Mouse (Mus musculus): ENCODE measurements around the gene Celf2. TPM values are rescaled to one million over a fixed set of nuclear protein-coding genes. Genes with fewer than 3 reads are reported as not detected.

The Celf2 gene
- polyA plus RNA-seq, 1 experiment from 2014 or later = 52.6 TPM

DNA sequence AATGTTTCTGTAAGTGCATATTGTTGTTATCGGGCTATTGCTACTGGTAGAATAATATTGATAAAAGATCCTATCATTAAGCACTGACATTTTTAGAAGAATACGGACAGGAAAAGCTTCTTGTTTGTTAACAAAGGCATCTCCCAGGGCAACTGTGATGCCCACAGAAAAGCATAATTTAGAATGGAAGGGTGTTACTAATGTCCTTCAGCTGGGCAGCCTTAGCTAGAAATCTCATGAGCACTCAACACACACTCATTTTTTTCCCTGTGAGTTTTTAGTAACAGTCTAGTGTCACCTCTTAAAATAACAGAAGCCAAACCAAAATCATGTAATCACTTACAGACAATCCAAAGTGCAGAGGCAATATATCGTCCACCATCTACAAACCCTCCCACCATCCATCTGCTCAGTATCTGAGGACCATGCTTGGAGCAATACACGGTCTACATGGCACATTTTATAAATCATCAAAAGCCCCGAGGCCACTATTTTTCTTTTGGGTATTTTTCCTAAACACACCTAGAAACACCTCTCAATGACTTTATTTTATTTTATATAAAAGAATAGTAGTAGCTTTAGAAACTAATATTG lies 713.3 kb downstream of the Celf2 start:
- WGBS = 67% methylated on average over 5 of the region's 5 CpGs
- no peak overlapping the region for H3K4me3 ChIP-seq (replicated peaks; ENCODE audit: low read length)

DNA sequence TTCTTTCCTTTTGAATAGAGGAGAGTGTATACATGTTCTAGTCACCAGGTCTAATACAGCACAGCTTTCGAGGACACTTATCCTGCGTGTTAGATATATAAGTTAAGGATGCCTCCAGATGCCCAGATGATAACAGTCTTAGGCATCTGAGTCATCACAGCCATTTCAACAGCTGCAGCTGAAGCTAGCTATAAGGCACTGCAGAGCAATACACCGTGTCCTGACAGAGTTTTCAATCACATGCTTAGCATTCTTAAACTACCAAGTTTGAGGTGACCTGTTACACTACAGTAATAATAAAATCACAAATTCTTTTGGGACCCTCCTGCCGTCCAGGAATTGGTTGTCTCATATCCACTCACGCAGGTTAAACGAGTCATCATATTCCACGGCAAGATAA lies 714.5 kb downstream of the Celf2 start:
- Histone ChIP-seq H3K4me3 (replicated peaks; ENCODE audit: low read length) (no peak overlapping the region), H3K9ac (ENCODE audit: low read length) (no peak overlapping the region), H3K9me3 (replicated peaks; ENCODE audit: control insufficient read depth, low read length) (no peaks in the 10 kb centered on the region), H3K4me1 (ENCODE audit: control insufficient read depth, insufficient read depth, low read length) (no peaks in the 10 kb centered on the region), H3K27ac (ENCODE audit: low read length) (no peak overlapping the region), H3K27me3 (ENCODE audit: control insufficient read depth, insufficient read depth, low read length) (no peaks in the 10 kb centered on the region), H3K36me3 (ENCODE audit: control insufficient read depth, insufficient read depth, low read length) (no peaks in the 10 kb centered on the region), H3K4me2 (ENCODE audit: low read depth, low read length) (no peak overlapping the region)
- WGBS = 70% methylated on average over 7 of the region's 7 CpGs
- ATAC-seq (ENCODE audit: insufficient read depth, low FRiP score) = no peak

More for the DNA sequence above, 713.3 kb downstream of the Celf2 start:
- no peak for ATAC-seq (ENCODE audit: insufficient read depth, low FRiP score)
- H3K36me3 ChIP-seq (ENCODE audit: control insufficient read depth, insufficient read depth, low read length) = no peaks in the 10 kb centered on the region
- no peaks in the 10 kb centered on the region for H3K9me3 ChIP-seq (replicated peaks; ENCODE audit: control insufficient read depth, low read length)
- no peak overlapping the region for H3K27ac ChIP-seq (ENCODE audit: low read length)
- no peaks in the 10 kb centered on the region for H3K27me3 ChIP-seq (ENCODE audit: control insufficient read depth, insufficient read depth, low read length)
- no peak overlapping the region for H3K9ac ChIP-seq (ENCODE audit: low read length)
- H3K4me1 ChIP-seq (ENCODE audit: control insufficient read depth, insufficient read depth, low read length) = no peaks in the 10 kb centered on the region
- H3K4me2 ChIP-seq (ENCODE audit: low read depth, low read length) = no peak overlapping the region

DNA sequence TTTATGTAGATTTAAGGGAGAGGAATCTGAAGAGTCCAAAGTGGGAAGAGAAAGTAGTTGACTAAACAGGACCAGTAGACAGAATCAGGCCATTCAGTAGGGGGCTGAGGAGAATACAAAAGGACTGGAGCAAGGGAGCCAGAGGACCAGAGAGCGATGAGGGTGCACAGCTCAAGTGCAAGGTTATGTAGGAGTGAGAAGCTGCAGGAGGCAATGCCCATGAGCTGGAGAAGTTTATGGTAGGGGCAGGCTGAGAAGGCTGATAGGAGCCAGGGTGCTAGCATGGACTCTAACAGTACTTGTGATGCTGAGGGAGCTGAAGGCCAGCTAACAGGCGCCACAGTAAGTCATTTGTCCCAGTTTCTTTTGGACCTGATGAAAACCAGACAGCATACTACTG lies 718.5 kb downstream of the Celf2 start:
- Histone ChIP-seq H3K9ac (ENCODE audit: low read length) (no peak overlapping the region), H3K27ac (ENCODE audit: low read length) (no peak overlapping the region), H3K36me3 (ENCODE audit: control insufficient read depth, insufficient read depth, low read length) (no peaks in the 10 kb centered on the region), H3K9me3 (replicated peaks; ENCODE audit: control insufficient read depth, low read length) (no peaks in the 10 kb centered on the region), H3K4me2 (ENCODE audit: low read depth, low read length) (no peak overlapping the region), H3K4me1 (ENCODE audit: control insufficient read depth, insufficient read depth, low read length) (no peaks in the 10 kb centered on the region), H3K27me3 (ENCODE audit: control insufficient read depth, insufficient read depth, low read length) (no peaks in the 10 kb centered on the region), H3K4me3 (replicated peaks; ENCODE audit: low read length) (no peak overlapping the region)
- 80% methylated on average over 2 of the region's 2 CpGs for WGBS
- ATAC-seq (ENCODE audit: insufficient read depth, low FRiP score) = no peak

DNA sequence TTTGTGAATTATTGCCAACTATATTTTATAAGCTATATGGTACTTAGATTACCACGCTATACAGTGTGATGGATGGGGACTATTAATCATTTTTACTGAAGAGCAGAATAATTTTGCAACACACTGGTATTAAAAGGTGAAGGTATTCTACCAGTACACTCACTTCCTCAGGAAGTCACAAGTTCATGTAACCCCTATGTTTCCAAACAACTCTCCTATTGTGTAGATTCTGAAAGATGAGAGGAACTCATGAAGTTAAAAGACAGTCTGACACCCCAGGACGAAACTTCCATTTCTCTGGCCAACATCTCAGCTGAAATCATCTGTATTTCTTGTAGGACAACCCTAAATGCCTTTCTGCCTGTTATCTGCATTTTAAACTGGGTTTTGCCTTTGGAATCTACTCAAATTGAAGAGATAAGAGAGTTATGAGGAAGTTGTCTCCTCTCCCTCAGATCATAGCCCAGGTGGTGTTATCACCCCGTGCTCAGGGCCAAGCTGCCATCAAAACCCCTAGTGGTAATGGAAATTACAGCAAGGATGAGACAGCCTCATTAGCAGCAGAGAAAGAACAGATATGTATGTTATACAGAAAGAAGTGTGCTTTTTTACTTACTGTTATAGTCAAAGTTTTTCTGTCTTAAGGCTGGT lies 722.7 kb downstream of the Celf2 start:
- no peak for ATAC-seq (ENCODE audit: insufficient read depth, low FRiP score)
- 63% methylated on average over 3 of the region's 3 CpGs for WGBS
- Histone ChIP-seq H3K27ac (ENCODE audit: low read length) (no peak overlapping the region), H3K4me2 (ENCODE audit: low read depth, low read length) (no peak overlapping the region), H3K9me3 (replicated peaks; ENCODE audit: control insufficient read depth, low read length) (no peaks in the 10 kb centered on the region), H3K27me3 (ENCODE audit: control insufficient read depth, insufficient read depth, low read length) (no peaks in the 10 kb centered on the region), H3K9ac (ENCODE audit: low read length) (no peak overlapping the region), H3K4me3 (replicated peaks; ENCODE audit: low read length) (no peak overlapping the region), H3K4me1 (ENCODE audit: control insufficient read depth, insufficient read depth, low read length) (no peaks in the 10 kb centered on the region), H3K36me3 (ENCODE audit: control insufficient read depth, insufficient read depth, low read length) (no peaks in the 10 kb centered on the region)

DNA sequence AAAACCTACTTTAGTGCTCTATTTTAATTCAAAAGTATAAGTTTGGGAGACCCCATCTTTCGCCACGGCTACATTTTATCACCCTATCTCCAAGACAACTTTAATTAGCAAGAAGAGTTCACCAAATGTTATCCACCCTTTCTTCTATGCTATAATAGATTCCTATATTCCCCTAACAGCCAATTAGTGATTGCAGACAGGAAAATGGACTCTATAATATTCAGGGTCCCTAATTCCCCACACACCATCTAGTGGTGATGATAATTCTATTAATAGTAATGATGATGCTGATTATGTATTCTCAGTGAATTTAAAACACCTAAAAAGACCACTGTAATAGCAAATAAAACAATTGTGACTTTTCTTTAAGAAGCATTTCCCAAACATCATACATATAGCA lies 739.1 kb downstream of the Celf2 start:
- no peaks in the 10 kb centered on the region for H3K9me3 ChIP-seq (replicated peaks; ENCODE audit: control insufficient read depth, low read length)
- WGBS = 93% methylated on average over 2 of the region's 2 CpGs
- no peak overlapping the region for H3K4me3 ChIP-seq (replicated peaks; ENCODE audit: low read length)
- no peaks in the 10 kb centered on the region for H3K27me3 ChIP-seq (ENCODE audit: control insufficient read depth, insufficient read depth, low read length)
- no peak for ATAC-seq (ENCODE audit: insufficient read depth, low FRiP score)
- no peak overlapping the region for H3K4me2 ChIP-seq (ENCODE audit: low read depth, low read length)
- no peaks in the 10 kb centered on the region for H3K36me3 ChIP-seq (ENCODE audit: control insufficient read depth, insufficient read depth, low read length)
- H3K27ac ChIP-seq (ENCODE audit: low read length) = no peak overlapping the region
- no peaks in the 10 kb centered on the region for H3K4me1 ChIP-seq (ENCODE audit: control insufficient read depth, insufficient read depth, low read length)
- no peak overlapping the region for H3K9ac ChIP-seq (ENCODE audit: low read length)

DNA sequence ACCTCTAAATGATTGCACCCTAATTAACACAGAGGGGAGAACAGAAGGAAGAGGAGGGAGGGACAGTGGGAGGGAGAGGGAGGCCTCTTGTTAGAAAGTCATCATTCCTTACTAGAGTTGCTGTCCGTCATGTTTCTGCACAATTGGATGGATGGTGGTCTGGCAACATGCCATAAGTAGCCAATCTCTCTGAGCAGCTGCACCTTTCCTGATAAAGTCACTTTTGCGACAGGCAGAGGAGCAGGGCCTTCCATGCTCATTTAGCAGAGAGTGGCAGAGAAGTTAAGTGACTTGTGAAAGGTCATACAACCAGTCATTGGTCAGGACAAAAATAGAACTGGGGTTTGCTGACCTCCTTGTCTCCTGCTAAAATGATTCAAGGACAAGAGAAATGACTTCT lies 747.0 kb downstream of the Celf2 start:
- no peaks in the 10 kb centered on the region for H3K27me3 ChIP-seq (ENCODE audit: control insufficient read depth, insufficient read depth, low read length)
- no peaks in the 10 kb centered on the region for H3K9me3 ChIP-seq (replicated peaks; ENCODE audit: control insufficient read depth, low read length)
- H3K4me1 ChIP-seq (ENCODE audit: control insufficient read depth, insufficient read depth, low read length) = no peaks in the 10 kb centered on the region
- H3K4me2 ChIP-seq (ENCODE audit: low read depth, low read length) = no peak overlapping the region
- H3K27ac ChIP-seq (ENCODE audit: low read length) = no peak overlapping the region
- H3K4me3 ChIP-seq (replicated peaks; ENCODE audit: low read length) = no peak overlapping the region
- H3K36me3 ChIP-seq (ENCODE audit: control insufficient read depth, insufficient read depth, low read length) = no peaks in the 10 kb centered on the region
- H3K9ac ChIP-seq (ENCODE audit: low read length) = no peak overlapping the region
- WGBS = 63% methylated on average over 2 of the region's 2 CpGs
- ATAC-seq (ENCODE audit: insufficient read depth, low FRiP score) = no peak

DNA sequence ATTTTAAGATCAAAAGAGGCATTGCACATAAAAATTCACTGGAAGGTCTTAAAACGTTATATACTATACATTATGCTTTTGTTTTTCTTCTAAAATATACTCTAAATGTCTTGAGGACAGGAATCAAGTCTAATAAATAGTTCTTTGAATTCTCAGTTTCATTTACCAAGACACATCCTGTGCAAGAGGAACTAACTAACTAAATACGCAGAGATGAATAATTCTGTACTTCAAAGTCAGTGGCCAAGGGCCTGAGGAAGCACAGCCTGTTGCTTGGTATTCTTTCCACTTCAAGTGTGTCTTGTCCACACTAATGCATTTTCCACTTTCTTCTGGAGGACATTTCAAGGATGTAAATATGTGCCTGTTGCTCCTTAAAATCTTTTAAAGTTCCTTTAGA lies 766.2 kb downstream of the Celf2 start:
- Histone ChIP-seq H3K4me1 (ENCODE audit: control insufficient read depth, insufficient read depth, low read length) (no peaks in the 10 kb centered on the region), H3K36me3 (ENCODE audit: control insufficient read depth, insufficient read depth, low read length) (no peaks in the 10 kb centered on the region), H3K9ac (ENCODE audit: low read length) (no peak overlapping the region), H3K27me3 (ENCODE audit: control insufficient read depth, insufficient read depth, low read length) (no peaks in the 10 kb centered on the region), H3K4me2 (ENCODE audit: low read depth, low read length) (no peak overlapping the region), H3K27ac (ENCODE audit: low read length) (no peak overlapping the region), H3K9me3 (replicated peaks; ENCODE audit: control insufficient read depth, low read length) (no peaks in the 10 kb centered on the region), H3K4me3 (replicated peaks; ENCODE audit: low read length) (no peak overlapping the region)
- 65% methylated on average over 2 of the region's 2 CpGs for WGBS
- ATAC-seq (ENCODE audit: insufficient read depth, low FRiP score) = no peak

DNA sequence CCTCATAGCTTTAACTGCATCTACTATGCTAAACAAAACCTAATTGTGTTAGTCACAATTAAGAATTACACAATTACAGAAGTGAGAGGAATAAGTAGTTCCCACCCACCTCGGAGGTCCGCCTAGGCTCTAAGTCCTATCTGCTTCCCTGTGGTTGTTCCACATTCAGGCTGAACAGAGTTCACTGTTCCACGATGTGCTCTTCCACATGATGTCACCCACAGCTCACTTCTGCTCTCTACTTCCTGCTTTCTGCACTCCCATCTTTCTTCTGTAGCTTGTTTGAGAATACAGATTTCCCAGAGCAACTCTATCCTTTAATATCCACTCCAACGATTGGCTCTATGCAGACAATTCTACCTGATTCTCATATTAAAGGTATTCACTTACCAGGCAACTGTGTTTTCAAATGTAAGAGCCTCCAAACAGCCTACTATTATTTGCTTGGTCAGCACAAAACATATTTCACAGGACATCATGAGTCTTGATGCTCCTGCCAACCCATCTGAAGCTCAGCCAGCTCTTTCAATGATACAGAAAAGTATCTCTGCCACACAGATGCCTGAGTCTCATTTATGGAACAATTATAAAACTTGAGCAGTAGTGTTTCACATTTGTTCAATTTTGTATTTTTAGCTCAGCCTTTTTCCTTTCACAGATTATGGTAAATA lies 769.2 kb downstream of the Celf2 start:
- H3K4me1 ChIP-seq (ENCODE audit: control insufficient read depth, insufficient read depth, low read length) = no peaks in the 10 kb centered on the region
- H3K27ac ChIP-seq (ENCODE audit: low read length) = no peak overlapping the region
- no peak overlapping the region for H3K4me3 ChIP-seq (replicated peaks; ENCODE audit: low read length)
- no peaks in the 10 kb centered on the region for H3K36me3 ChIP-seq (ENCODE audit: control insufficient read depth, insufficient read depth, low read length)
- no peaks in the 10 kb centered on the region for H3K9me3 ChIP-seq (replicated peaks; ENCODE audit: control insufficient read depth, low read length)
- 77% methylated on average over 4 of the region's 4 CpGs for WGBS
- H3K4me2 ChIP-seq (ENCODE audit: low read depth, low read length) = no peak overlapping the region
- H3K27me3 ChIP-seq (ENCODE audit: control insufficient read depth, insufficient read depth, low read length) = no peaks in the 10 kb centered on the region
- no peak for ATAC-seq (ENCODE audit: insufficient read depth, low FRiP score)
- H3K9ac ChIP-seq (ENCODE audit: low read length) = no peak overlapping the region

DNA sequence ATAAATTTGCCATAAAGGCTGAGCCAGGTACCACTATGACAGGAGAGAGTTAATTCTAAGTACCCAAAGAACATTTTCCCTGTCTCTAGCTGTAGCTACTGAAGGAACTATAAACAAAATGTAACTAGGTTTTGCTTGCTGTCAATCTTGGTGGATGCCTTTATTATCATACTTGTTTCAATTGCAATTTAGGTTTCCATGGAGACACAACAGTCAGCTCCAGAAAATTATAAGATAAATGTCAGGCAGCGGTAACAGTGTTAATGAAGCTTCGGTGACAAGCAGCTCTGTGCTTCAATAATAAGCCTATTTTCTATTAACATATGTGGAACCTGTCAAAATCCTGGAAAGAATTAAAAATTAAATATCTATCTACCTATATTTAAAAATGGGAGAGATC lies 777.3 kb downstream of the Celf2 start:
- Histone ChIP-seq H3K9me3 (replicated peaks; ENCODE audit: control insufficient read depth, low read length) (no peaks in the 10 kb centered on the region), H3K4me1 (ENCODE audit: control insufficient read depth, insufficient read depth, low read length) (no peaks in the 10 kb centered on the region), H3K4me2 (ENCODE audit: low read depth, low read length) (no peak overlapping the region), H3K36me3 (ENCODE audit: control insufficient read depth, insufficient read depth, low read length) (no peaks in the 10 kb centered on the region), H3K4me3 (replicated peaks; ENCODE audit: low read length) (no peak overlapping the region), H3K9ac (ENCODE audit: low read length) (no peak overlapping the region), H3K27ac (ENCODE audit: low read length) (no peak overlapping the region), H3K27me3 (ENCODE audit: control insufficient read depth, insufficient read depth, low read length) (no peaks in the 10 kb centered on the region)
- 84% methylated on average over 2 of the region's 2 CpGs for WGBS
- no peak for ATAC-seq (ENCODE audit: insufficient read depth, low FRiP score)
